Mouse (Mus musculus) heart, embryonic 16.5 days (tissue): Measurements from ENCODE around the gene Riok2. TPM values are rescaled to one million over a fixed set of nuclear protein-coding genes. Genes with fewer than 3 reads are reported as not detected.
"Not testable (repeated sequence)": the region's sequence is repeated elsewhere in the genome, so short reads cannot be mapped to it uniquely, and the experiment has no call there.

Experiments used
- ATAC-seq: fragments of 200-750 bp; cut with Nextera tagmentation; replicated peaks from 2 replicates; pipeline ENCODE4 v1.8.0; 2017; ENCODE audit warnings: moderate number of reproducible peaks; ENCODE audit not compliant: insufficient read depth, low FRiP score; ENCODE audit errors: extremely low read depth
- H3K27ac ChIP-seq: fragments of 300-500 bp; sonication (generic); 2 replicates; pipeline ENCODE4 v1.5.1; 2014; ENCODE audit warnings: mild to moderate bottlenecking, low read length, control low read depth, moderate library complexity
- H3K27me3 ChIP-seq: fragments of 300-500 bp; sonication (generic); 2 replicates; pipeline ENCODE4 v1.6.1; 2014; ENCODE audit warnings: low read length, mixed read lengths; ENCODE audit not compliant: control insufficient read depth, insufficient read depth
- H3K36me3 ChIP-seq: fragments of 300-500 bp; sonication (generic); 2 replicates; pipeline ENCODE4 v1.6.1; 2014; ENCODE audit not compliant: control insufficient read depth, insufficient read depth
- H3K4me1 ChIP-seq: fragments of 300-500 bp; sonication (generic); 2 replicates; pipeline ENCODE4 v1.6.1; 2014; ENCODE audit warnings: low read length, mixed read lengths; ENCODE audit not compliant: control insufficient read depth, insufficient read depth
- H3K4me2 ChIP-seq: fragments of 300-500 bp; sonication (generic); 2 replicates; pipeline ENCODE4 v1.6.1; 2014; ENCODE audit warnings: low read depth, mild to moderate bottlenecking, control low read depth, low read length
- H3K4me3 ChIP-seq: fragments of 300-500 bp; sonication (generic); 2 replicates; pipeline ENCODE4 v1.5.1; 2014; ENCODE audit warnings: mild to moderate bottlenecking, control low read depth, low read length
- H3K9ac ChIP-seq: fragments of 300-500 bp; sonication (generic); 2 replicates; pipeline ENCODE4 v1.6.1; 2014; ENCODE audit warnings: low read length, control low read depth
- H3K9me3 ChIP-seq: fragments of 300-500 bp; sonication (generic); replicated peaks from 2 replicates; pipeline ENCODE4 v1.6.1; 2016; ENCODE audit warnings: low read length; ENCODE audit not compliant: control insufficient read depth
- WGBS: fragments of 180-500 bp; shearing (Covaris S2); extraction: QIAGEN DNeasy Blood & Tissue Kit; methylation state at CpG from one replicate; pipeline ENCODE4 v1.1.7; 2014; 5-methylcytosine and 5-hydroxymethylcytosine counted together
- polyA plus RNA-seq: library from polyadenylated mRNA; unstranded; fragments of >200 nt; fragmentation: Nextera tagmentation; extraction: Ambion mirVana; gene quantifications from 2 replicates; pipeline ENCODE4 v1.2.1, GENCODE M21; 2015

Gene Riok2
- polyA plus RNA-seq: 19.3 and 23.5 TPM in 2 replicates

DNA sequence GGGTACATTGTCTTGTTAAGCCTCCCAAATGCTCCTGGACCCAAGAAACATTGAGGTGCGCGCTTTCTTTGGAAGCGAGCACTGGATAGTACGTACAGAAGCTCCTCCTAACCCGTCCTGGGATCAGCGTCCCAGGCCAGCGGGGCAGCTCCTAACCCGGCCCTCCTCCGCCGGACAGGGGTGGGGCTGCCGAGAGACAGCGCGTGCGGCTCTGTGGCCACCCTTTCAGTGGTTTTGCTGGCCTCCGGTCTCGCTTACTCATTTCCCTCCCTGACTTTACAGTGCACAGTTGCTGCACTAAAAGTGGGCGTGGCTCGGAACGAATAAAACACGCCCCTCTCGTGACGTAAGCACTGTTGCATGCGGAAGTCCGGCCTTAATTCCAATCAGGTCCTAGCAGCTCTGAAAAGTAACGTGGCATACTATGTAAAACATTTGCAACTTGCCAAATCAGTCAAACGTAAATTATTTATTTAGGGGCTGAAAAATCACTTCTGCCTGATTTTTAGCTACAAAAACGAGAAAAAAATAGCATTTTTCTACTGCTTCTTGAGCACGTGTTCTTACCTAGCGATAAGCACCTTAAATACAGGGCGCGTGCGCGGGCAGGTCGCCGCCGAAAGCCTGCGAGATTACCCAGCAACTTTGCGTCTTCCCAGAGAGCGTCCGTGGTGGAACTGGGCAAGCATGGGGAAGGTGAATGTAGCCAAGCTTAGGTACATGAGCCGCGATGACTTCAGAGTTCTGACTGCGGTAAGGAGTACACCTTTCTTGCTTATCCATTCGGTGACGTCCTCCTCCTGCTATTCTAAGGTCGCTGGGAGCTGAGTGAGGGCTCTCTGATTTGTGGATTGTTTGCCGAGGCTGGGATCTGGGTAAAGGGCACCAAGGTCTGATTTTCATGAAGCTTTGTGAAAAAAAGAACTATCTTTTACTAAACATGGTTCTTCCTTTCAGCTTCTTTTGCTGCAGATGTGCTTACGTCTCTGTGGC, at the start of gene Riok2:
Riok2 (plus strand) TSS at position 392 of the 993 bp plus-strand sequence.
- H3K27me3 ChIP-seq: no peaks in the 10 kb centered on the region
- peaks cover 11% of the 10 kb centered on the region for H3K36me3 ChIP-seq
- H3K9me3 ChIP-seq: no peaks in the 10 kb centered on the region
- under 1% methylated on average over 48 of the region's 48 CpGs for WGBS
- peaks cover 16% of the 10 kb centered on the region for H3K4me1 ChIP-seq
- H3K9ac ChIP-seq: peak within 1 kb of the TSS; percentile 86
- peak within 1 kb of the TSS; percentile 80 for H3K4me3 ChIP-seq
- peak; percentile 96 for ATAC-seq
- peak within 1 kb of the TSS; percentile 92 for H3K27ac ChIP-seq
- peak within 1 kb of the TSS; percentile 67 for H3K4me2 ChIP-seq

- 69% methylated on average over 1 of the region's 1 CpGs for WGBS
- H3K27me3 ChIP-seq, H3K9me3 ChIP-seq, ATAC-seq, H3K9ac ChIP-seq, H3K27ac ChIP-seq, H3K4me3 ChIP-seq, H3K4me2 ChIP-seq, H3K4me1 ChIP-seq, H3K36me3 ChIP-seq: not testable (repeated sequence)
Observed at GRCm38 (mm10) chr17:17326022-17326421, 48.1 kb upstream of the Riok2 start.

GRCm38 (mm10) chr17:17326636-17327035, 47.5 kb upstream of the Riok2 start:
- no peak overlapping the region for H3K4me3 ChIP-seq
- no peaks in the 10 kb centered on the region for H3K27me3 ChIP-seq
- no peak overlapping the region for H3K4me2 ChIP-seq
- no peak overlapping the region for H3K9ac ChIP-seq
- no peaks in the 10 kb centered on the region for H3K36me3 ChIP-seq
- 76% methylated on average over 4 of the region's 4 CpGs for WGBS
- no peaks in the 10 kb centered on the region; the same call in 1 of the 2 replicates for H3K9me3 ChIP-seq
- H3K27ac ChIP-seq: no peak overlapping the region
- no peak for ATAC-seq
- no peaks in the 10 kb centered on the region for H3K4me1 ChIP-seq

- not testable (repeated sequence) for ATAC-seq
Observed at GRCm38 (mm10) chr17:17345374-17346183, 28.5 kb upstream of the Riok2 start.

GRCm38 (mm10) chr17:17346281-17346680, 27.8 kb upstream of the Riok2 start:
- H3K9me3 ChIP-seq, ATAC-seq, H3K36me3 ChIP-seq, H3K27ac ChIP-seq, H3K27me3 ChIP-seq, H3K4me1 ChIP-seq: not testable (repeated sequence)
- Histone ChIP-seq H3K4me2 (peak overlapping the region; percentile 66), H3K4me3 (peak overlapping the region; percentile 40), H3K9ac (peak overlapping the region; percentile 41; the same call in 1 of the 2 replicates)
- 48% methylated on average over 4 of the region's 4 CpGs for WGBS

More at GRCm38 (mm10) chr17:17345374-17346183, 28.5 kb upstream of the Riok2 start:
- H3K27ac ChIP-seq, H3K4me1 ChIP-seq, H3K9me3 ChIP-seq, H3K27me3 ChIP-seq, H3K36me3 ChIP-seq: not testable (repeated sequence)
- Histone ChIP-seq H3K9ac (peak overlapping the region; percentile 41; the same call in 1 of the 2 replicates), H3K4me3 (peak overlapping the region; percentile 40), H3K4me2 (peak overlapping the region; percentile 66)
- 3% methylated on average over 29 of the region's 40 CpGs for WGBS

- Histone ChIP-seq H3K9me3 (no peaks in the 10 kb centered on the region), H3K4me1 (peaks cover 16% of the 10 kb centered on the region), H3K36me3 (peaks cover 8% of the 10 kb centered on the region), H3K27ac (peak overlapping the region; percentile 92), H3K4me3 (peak overlapping the region; percentile 80), H3K27me3 (no peaks in the 10 kb centered on the region), H3K9ac (peak overlapping the region; percentile 86), H3K4me2 (peak overlapping the region; percentile 67)
- 3% methylated on average over 6 of the region's 6 CpGs for WGBS
- ATAC-seq: no peak
Observed at GRCm38 (mm10) chr17:17373550-17373917, 575 bp upstream of the Riok2 start.

- Histone ChIP-seq H3K9ac (no peak overlapping the region), H3K4me3 (peak overlapping the region; percentile 80), H3K27me3 (no peaks in the 10 kb centered on the region), H3K4me2 (peak overlapping the region; percentile 67), H3K4me1 (peaks cover 16% of the 10 kb centered on the region), H3K27ac (no peak overlapping the region), H3K36me3 (peaks cover 11% of the 10 kb centered on the region), H3K9me3 (no peaks in the 10 kb centered on the region)
- 84% methylated on average over 3 of the region's 3 CpGs for WGBS
- ATAC-seq: no peak
Observed at GRCm38 (mm10) chr17:17375581-17375980, 1.5 kb downstream of the Riok2 start.

GRCm38 (mm10) chr17:17383703-17384102, 9.6 kb downstream of the Riok2 start:
- WGBS: 96% methylated on average over 4 of the region's 4 CpGs
- H3K4me1 ChIP-seq: no peaks in the 10 kb centered on the region
- peaks cover 40% of the 10 kb centered on the region for H3K36me3 ChIP-seq

More at GRCm38 (mm10) chr17:17383703-17384102, 9.6 kb downstream of the Riok2 start:
- ATAC-seq: no peak
- Histone ChIP-seq H3K4me2 (no peak overlapping the region), H3K4me3 (no peak overlapping the region), H3K9ac (no peak overlapping the region), H3K9me3 (no peaks in the 10 kb centered on the region), H3K27ac (no peak overlapping the region), H3K27me3 (no peaks in the 10 kb centered on the region)
